Mouse (Mus musculus) heart, adult 2 months (tissue): ENCODE results near the gene Prdm16.

Experiments used
- CTCF ChIP-seq: fragments of 200-600 bp; IDR thresholded peaks from 2 replicates; pipeline ENCODE4 v1.8.1; 2022; ENCODE audit warnings: antibody characterized with exemption, mild to moderate bottlenecking, moderate library complexity
- EP300 ChIP-seq: fragments of 200-500 bp; IDR thresholded peaks from 2 replicates; pipeline ENCODE4 v1.6.1; 2011; ENCODE audit warnings: low read depth, low read length, control low read depth; ENCODE audit not compliant: insufficient read depth
- POLR2A ChIP-seq: fragments of 200-500 bp; IDR thresholded peaks from 2 replicates; pipeline ENCODE4 v1.6.1; 2011; ENCODE audit warnings: mild to moderate bottlenecking, low read depth, low read length, control low read depth; ENCODE audit not compliant: insufficient read depth

- no peak for TF ChIP-seq POLR2A
- no peak for TF ChIP-seq CTCF
- TF ChIP-seq EP300 = no peak
Measured at GRCm38 (mm10) chr4:154346731-154347522, 289.7 kb downstream of the Prdm16 start.
